Mouse (Mus musculus) cerebellum, postnatal 14 days (tissue): ENCODE data around the gene Gm4922.

Experiments
- DNase-seq, 2 experiments: peaks; one replicate each; pipeline ENCODE4 v3.0.0; 2021; ENCODE audit warnings: mixed read lengths in 2 of 2

Gene Gm4922

GRCm38 (mm10) chr10:18786693-18787092, at the start of gene Gm4922:
Gene Gm4922, minus strand, starts transcription at chr10:18786793.
- no peak for DNase-seq

GRCm38 (mm10) chr10:18835684-18836479, 49.3 kb upstream of the Gm4922 start:
- DNase-seq = peak; percentile 61 to 66

- DNase-seq = no peak
These were observed 47.8 kb upstream of the Gm4922 start for GRCm38 (mm10) chr10:18834389-18834788.

DNA sequence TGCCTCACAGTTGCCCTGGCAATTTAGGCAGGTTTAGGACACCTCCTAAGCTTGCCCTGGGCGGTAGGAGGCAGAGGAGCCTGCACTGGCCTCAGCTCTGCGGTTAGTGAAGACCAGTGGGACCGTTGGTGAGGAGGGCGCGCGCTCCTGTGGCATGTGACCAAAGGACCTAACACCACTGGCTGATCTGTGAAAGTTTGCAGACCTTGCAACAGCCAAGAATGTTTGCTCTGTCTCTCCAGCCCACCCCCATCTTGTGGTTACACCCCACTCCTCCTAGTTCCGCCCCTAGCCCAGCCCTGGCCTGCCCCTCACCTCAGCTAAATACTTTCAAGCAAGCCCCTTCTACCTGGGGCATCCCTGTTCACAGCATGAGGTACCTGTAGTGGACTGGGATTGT, 45.2 kb upstream of the Gm4922 start:
- no peak for DNase-seq

DNA sequence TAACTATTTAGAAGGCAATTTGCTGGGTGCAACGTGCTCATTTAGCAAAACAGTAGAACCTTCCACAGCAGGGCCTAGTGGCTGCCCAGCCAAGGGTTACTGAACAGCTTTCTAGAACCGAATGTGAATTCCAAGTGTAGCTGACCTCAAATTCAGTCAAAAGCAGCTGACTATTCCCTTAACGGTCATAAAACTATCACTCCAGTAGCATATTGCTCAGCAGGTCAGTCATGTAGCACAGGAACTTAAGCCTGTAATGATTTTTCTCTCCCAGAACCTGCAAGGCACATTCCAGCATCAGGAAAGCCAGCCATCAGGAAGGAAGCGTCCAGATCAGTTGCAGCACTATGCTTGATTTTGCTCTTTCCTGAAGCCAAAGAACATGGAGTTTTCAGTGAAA, 43.8 kb upstream of the Gm4922 start:
- no peak for DNase-seq

GRCm38 (mm10) chr10:18827936-18828335, 41.3 kb upstream of the Gm4922 start:
- no peak for DNase-seq

GRCm38 (mm10) chr10:18826107-18826506, 39.5 kb upstream of the Gm4922 start:
- no peak for DNase-seq

DNA sequence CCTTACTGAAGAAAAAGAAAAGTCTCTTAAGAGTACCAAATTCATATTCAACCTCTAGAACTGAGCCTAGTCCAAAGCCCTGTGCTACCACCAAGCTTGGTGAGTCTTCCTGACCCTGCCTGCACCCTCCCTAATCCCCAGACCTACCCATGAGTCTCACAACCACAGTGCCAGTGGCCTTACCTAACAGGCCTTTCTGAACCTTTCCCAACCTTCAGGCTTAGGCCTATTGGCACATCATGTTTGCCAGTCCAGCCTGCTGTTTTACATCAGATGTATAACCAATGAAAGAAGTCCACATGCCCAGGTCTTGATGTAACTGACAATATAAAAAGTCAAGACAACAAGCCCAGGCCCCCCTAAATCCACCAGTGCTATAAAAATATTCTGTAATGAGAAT, 38.5 kb upstream of the Gm4922 start:
- DNase-seq = no peak

- peak; percentile 50 to 58 for DNase-seq
These were observed 30.0 kb upstream of the Gm4922 start for GRCm38 (mm10) chr10:18816560-18816959.

- DNase-seq = no peak
These were observed 25.2 kb upstream of the Gm4922 start for GRCm38 (mm10) chr10:18811751-18812150.

DNA sequence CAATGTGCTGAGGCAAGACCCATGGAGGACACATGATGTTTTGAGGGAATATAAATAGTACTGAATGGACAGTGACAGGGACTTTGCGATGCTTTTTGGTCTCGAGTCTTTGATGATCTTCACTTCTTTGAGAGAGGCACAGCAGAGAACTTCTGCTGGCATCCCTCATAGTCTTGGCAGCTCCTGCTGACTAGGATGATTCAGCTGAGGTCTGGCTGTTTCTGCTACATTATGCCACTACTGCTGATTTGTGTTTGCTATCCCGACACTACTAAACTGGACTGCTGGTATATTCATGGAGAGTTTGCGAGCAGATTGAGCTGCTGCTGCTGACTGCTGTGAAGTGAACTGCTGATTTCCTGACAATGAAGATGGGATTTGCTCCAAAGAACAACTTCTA, 3.5 kb upstream of the Gm4922 start:
- no peak for DNase-seq

DNA sequence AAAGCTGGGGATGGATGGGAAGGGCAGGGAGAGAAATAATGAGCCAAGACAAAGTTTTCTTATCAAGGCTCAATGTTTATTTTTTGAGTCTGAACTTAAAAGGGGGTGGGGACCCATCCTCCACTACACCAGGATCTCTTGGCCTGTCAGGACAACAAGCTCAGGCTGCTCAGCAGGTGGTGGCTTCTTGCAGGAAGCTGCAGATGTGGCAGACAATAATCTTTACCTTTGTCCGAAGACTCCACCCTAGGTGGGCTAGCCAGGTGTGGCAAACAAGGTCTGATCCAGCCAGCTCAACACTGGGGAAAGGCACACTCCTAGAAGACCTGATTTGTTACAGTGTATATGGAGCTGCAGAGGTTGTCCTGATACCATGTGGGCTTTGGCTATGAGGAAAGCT, 2.0 kb upstream of the Gm4922 start:
- no peak for DNase-seq

DNA sequence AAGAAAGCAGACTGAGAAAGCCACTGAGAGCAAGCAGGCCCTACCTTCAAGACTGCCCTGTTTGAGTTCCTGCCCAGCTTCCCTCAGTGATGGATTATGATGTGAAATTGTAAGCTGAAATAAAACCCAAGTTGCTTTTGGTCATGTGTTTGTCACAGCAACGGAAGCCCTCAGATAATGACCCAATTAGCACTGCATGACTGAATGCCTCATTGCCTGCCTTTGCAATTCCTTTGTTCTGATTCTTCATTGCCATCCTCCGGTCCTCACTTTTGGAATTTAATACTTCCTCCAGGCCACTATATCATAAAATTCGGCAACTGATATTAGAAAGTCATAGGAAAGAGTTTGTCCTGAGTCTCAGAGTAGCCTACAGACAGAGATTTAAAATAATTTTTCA, 9.0 kb downstream of the Gm4922 start:
- no peak for DNase-seq

DNA sequence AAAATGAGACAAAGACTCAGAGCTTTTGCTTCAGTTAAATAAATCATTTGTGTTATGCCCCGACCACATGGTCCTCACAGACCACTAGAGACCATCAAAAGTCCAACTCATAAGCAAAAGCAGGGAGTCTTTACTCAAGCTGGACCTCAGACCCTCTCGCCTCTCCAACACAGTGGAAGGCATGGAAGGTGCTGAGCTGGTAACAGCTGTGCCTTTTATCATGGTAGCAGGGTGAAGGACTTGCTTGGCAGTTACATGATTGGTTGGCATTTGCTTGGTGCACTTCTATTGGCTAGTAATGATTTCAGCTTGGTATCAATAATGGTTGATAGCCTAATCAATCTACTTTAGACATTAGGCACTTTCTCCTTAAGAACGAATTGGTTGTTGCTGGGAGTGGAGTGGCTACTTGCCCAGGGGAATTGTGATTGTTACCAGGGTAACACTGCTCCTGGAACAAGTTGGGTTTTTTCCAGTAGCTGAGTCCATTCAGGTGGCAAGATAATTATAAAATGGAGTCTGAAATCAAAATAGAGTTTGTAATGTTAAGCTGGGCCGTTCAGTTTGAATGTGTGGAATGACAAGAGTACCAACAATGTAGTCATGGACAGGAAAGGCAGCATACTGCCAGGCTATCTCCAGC, 13.9 kb downstream of the Gm4922 start:
- DNase-seq = no peak

DNA sequence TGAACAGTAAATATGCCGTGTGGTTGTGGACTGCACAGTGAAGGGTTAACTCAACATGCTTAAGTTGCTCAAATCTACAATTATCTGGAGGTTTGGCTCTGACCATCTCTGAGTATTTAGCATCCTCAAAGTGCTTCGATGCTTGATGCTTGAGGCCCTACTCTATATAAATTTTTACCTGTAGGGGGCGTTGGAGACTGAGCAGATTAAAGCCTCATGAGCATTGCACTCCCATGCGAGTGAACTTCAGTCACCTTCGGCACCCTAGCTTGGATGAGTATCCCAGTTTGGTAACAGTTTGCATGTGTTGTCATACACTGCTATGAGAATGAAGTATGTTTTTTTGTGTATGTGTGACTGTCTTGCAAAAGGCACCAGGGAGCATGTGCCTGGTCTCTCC, 16.7 kb downstream of the Gm4922 start:
- no peak for DNase-seq

DNA sequence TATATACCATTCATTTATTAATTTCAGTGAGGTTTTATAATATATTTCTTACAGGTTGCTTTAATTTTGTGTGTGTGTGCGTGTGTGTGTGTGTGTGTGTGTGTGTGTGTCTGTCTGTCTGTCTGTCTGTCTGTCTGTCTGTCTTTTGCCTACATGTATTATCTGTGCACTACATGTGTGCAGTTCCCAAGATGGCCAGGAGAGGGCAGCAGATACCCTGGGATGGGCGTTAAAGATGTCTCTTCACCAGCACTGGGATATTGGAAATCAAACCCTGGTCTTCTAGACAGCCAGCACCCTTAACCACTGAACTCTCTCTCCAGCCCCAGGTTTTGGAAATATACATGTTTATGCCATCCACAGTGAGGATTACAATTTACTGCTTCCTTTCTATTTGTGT, 26.4 kb downstream of the Gm4922 start:
- peak; percentile 60 to 83 for DNase-seq

DNA sequence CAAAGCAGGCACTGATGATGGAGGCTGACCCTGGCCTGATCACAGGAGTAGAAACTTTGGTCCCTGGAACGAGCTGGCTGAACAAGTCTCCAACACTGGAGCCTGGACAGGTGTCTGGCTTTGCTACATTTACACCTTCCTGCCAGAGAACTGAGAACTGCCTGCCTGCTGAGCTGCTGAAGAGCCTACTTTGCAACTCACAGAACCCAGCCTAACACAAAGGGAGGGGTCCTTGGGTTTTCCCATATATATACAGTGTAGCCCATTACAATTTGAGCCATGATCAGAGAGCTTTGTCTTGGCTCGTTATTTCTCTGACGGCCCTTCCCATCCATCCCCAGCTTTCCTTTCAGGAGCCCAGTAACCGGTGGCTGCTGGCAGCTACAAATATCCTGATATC, 36.5 kb downstream of the Gm4922 start:
- no peak for DNase-seq

DNA sequence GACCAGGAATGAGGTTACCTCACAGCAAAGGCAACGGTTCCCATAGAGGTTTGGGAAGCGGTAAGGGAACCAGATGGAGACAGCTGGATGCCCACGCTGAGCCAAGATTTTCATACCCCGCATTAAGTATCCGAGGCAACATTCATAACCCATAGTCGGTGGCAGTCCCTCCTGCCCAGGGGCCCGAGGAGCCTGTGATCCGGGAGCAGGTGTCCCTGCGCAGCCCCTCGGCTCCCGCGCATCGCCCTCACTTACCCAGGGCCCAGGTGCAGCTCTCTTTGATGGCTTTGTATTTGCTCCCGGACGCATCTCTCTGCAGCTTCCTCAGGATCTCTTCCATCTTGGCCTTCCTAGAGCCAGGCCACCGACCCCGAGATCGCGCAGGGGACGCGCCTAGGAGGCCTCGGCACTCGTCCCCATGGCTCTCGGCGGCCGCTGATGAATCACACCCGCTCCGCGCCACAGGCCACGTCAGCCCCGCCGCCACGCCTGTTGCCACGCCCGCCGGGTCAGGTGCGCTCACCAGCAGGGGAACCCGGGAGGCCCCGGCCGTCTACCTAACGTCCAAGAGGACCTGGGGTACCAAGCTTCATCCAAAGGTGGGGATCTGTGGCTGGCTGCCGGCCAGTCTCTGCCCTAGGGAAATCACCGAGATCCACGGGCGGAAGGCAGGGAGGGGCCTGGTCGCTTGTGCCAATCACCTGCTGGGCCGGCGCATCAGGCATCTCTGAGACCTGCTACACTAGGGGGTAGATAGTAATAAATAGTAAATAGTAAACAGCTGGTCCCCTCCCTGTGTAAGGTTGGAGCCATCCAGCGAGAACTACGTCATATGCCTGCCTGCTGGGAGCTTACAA, 43.1 kb downstream of the Gm4922 start, which contains the start of gene Arfgef3:
Gene Arfgef3 (minus strand): TSS at position 664 of the 857 bp plus-strand sequence.
- DNase-seq = peak; percentile 88 to 92

GRCm38 (mm10) chr10:18742086-18742485, 44.5 kb downstream of the Gm4922 start:
- peak; percentile 20 to 46 for DNase-seq

DNA sequence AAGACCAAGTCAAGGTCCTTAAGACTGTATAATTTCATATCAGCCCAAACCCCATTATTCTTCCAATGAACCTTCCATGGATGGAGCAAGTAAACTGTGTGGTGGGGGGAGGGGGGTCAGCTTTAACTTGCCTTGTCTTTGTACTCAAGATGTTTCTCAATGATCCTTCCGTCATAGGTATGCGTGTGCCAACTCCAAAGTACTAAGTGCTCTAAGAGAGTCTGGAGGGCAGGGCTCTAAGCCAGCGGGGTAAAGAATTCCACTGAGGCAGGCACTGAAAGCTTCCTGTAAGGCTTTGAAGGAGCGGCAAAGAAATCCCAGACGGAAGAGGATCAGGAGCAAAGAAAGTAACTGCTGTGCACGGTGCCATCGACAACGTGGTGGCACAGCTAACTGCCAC, 45.6 kb downstream of the Gm4922 start:
- DNase-seq = peak in 1 of 2 experiments; percentile 20
